22 mouse cellular contexts compared by ENCODE assay signal in the genomic region with DNA sequence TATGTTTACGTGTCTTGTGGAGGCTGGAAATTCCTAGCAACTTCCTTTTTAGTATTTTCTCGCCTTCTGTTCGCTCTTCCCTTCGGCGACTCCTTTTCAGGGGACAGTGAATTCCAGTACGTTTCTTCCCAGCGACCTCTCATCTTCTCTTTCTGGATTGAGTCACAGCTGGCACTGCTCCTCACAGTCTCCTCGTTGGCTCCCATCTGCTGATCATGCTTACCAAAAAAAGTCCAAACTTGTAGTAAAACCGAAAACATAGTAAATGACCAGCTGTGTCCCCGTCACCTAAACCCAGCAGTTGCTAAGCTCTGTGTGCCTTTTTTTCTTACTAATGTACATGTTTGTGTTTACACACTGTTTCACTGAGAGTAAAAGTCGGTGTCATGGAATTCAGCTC. TPM values are rescaled to one million over a fixed set of nuclear protein-coding genes. Genes with fewer than 3 reads are reported as not detected.
A peak's percentile ranks its signal among the peaks of the same experiment; 100 is the strongest.
DNase-seq lines count a peak whose midpoint lies in the region; ATAC-seq and TF ChIP-seq lines count a peak whose summit lies in the region.
"Had no signal": no experiment of that assay in that cellular context is flagged by ENCODE, and none has a peak within 500 bp of the region (broad histone marks: within the 10 kb centered on the region; RNA-seq: fewer than 3 reads in every experiment).

No protein-coding gene starts in this region.

- peak; percentile 36 for DNase-seq in heart, adult 8-10 months (ENCODE audit: low spot score)
- no peak for DNase-seq in heart, postnatal 4 days
- peak; percentile 82 for DNase-seq in lung, postnatal 0 days (ENCODE audit: low spot score)
- DNase-seq in lung, adult 2 months = no peak
- no peak for DNase-seq in heart, postnatal 0 days (ENCODE audit: low spot score)
- no peak for DNase-seq in thymus, postnatal 36 days
- DNase-seq in right cerebral cortex, adult 2 months (ENCODE audit: low spot score in 2 of 2) = no peak
- DNase-seq: adrenal gland, postnatal 10 days; cerebellum, adult 11 months; cerebellum, postnatal 14 days; kidney, adult 8-10 months; kidney, postnatal 25 days; layer of hippocampus, adult 9-11 months had no signal

- no peak overlapping the region for H3K9ac ChIP-seq in lung, postnatal 0 days (replicated peaks; ENCODE audit: low read depth)
- no peak overlapping the region for H3K9ac ChIP-seq in heart, postnatal 0 days (replicated peaks; ENCODE audit: low read depth, low read length)
- H3K9ac ChIP-seq: forebrain, embryonic 15.5 days; heart, embryonic 15.5 days; hindbrain, embryonic 14.5 days; liver, embryonic 12.5 days had no signal

- peak overlapping the region; percentile 34; the same call in 1 of the 2 replicates for H3K27ac ChIP-seq in lung, postnatal 0 days (ENCODE audit: low read length)
- 0 out of 2 replicates have a peak overlapping the region, but pooled peaks have one; percentile 22 for H3K27ac ChIP-seq in heart, postnatal 0 days (ENCODE audit: low read depth)
- H3K27ac ChIP-seq: forebrain, embryonic 15.5 days; heart, embryonic 15.5 days; hindbrain, embryonic 14.5 days; limb, embryonic 10.5 days; liver, embryonic 12.5 days; macrophage; midbrain, embryonic 10.5 days; stomach, postnatal 0 days had no signal

- H3K4me1 ChIP-seq in lung, postnatal 0 days (ENCODE audit: insufficient read depth, low read depth, low read length) = peaks cover 10% of the 10 kb centered on the region; the same call in 1 of the 2 replicates
- H3K4me1 ChIP-seq in lung, adult 2 months (ENCODE audit: control insufficient read depth, insufficient read depth, low read length) = peaks cover 9% of the 10 kb centered on the region
- no peaks in the 10 kb centered on the region for H3K4me1 ChIP-seq in heart, postnatal 0 days (ENCODE audit: control insufficient read depth, insufficient read depth)
- H3K4me1 ChIP-seq: forebrain, embryonic 15.5 days; heart, embryonic 15.5 days; limb, embryonic 10.5 days; midbrain, embryonic 10.5 days had no signal

- H3K36me3 ChIP-seq in lung, postnatal 0 days (ENCODE audit: insufficient read depth, low read length) = no peaks in the 10 kb centered on the region
- H3K36me3 ChIP-seq in heart, postnatal 0 days (replicated peaks; ENCODE audit: control insufficient read depth, insufficient read depth, low read length) = no peaks in the 10 kb centered on the region
- H3K36me3 ChIP-seq: forebrain, embryonic 15.5 days; heart, embryonic 15.5 days; liver, embryonic 12.5 days had no signal

- WGBS in lung, postnatal 0 days = 49% methylated on average over 11 of the region's 11 CpGs
- 56% methylated on average over 11 of the region's 11 CpGs for WGBS in lung, adult 2 months
- WGBS in heart, postnatal 0 days = 68% methylated on average over 11 of the region's 11 CpGs

- no peaks in the 10 kb centered on the region for H3K9me3 ChIP-seq in lung, postnatal 0 days (ENCODE audit: low read length)
- H3K9me3 ChIP-seq in heart, postnatal 0 days (replicated peaks; ENCODE audit: control insufficient read depth, low read length) = no peaks in the 10 kb centered on the region
- H3K9me3 ChIP-seq: forebrain, embryonic 15.5 days; heart, embryonic 15.5 days; limb, embryonic 10.5 days; midbrain, embryonic 10.5 days had no signal

- H3K4me2 ChIP-seq in lung, postnatal 0 days (replicated peaks; ENCODE audit: low read depth, low read length) = no peak overlapping the region
- H3K4me2 ChIP-seq in heart, postnatal 0 days (ENCODE audit: low read depth, low read length) = no peak overlapping the region
- H3K4me2 ChIP-seq: forebrain, embryonic 15.5 days; heart, embryonic 15.5 days; hindbrain, embryonic 14.5 days; liver, embryonic 12.5 days had no signal

- TF ChIP-seq EP300 in lung, postnatal 0 days (IDR thresholded peaks at IDR 0.05) = no peak
- TF ChIP-seq EP300 in heart, postnatal 0 days (IDR thresholded peaks at IDR 0.05; ENCODE audit: low read depth) = no peak

- H3K27me3 ChIP-seq in lung, postnatal 0 days (replicated peaks; ENCODE audit: insufficient read depth, low read length) = no peaks in the 10 kb centered on the region
- H3K27me3 ChIP-seq in heart, postnatal 0 days (ENCODE audit: control insufficient read depth, insufficient read depth, low read length) = no peaks in the 10 kb centered on the region
- H3K27me3 ChIP-seq: forebrain, embryonic 15.5 days; heart, embryonic 15.5 days; liver, embryonic 12.5 days; Patski had no signal

- ATAC-seq in lung, postnatal 0 days = peak; percentile 49
- no peak for ATAC-seq in heart, postnatal 0 days (ENCODE audit: insufficient read depth, low read depth)
- ATAC-seq: forebrain, embryonic 15.5 days; liver, embryonic 12.5 days; Patski had no signal

- TF ChIP-seq CTCF in lung, postnatal 0 days (IDR thresholded peaks at IDR 0.05) = no peak
- TF ChIP-seq CTCF in lung, adult 2 months (IDR thresholded peaks at IDR 0.05; ENCODE audit: insufficient read depth, low read length) = no peak
- no peak for TF ChIP-seq CTCF in heart, postnatal 0 days (IDR thresholded peaks at IDR 0.05; ENCODE audit: low read depth)

- no peak overlapping the region for H3K4me3 ChIP-seq in lung, postnatal 0 days (ENCODE audit: low read depth, low read length)
- H3K4me3 ChIP-seq in lung, adult 2 months (replicated peaks; ENCODE audit: extremely low read depth, low read depth, low read length) = no peak overlapping the region
- no peak overlapping the region for H3K4me3 ChIP-seq in heart, postnatal 0 days (ENCODE audit: low read depth, low read length)
- H3K4me3 ChIP-seq: forebrain, embryonic 15.5 days; heart, embryonic 15.5 days; limb, embryonic 10.5 days; liver, embryonic 12.5 days; midbrain, embryonic 10.5 days had no signal

- TF ChIP-seq POLR2A in lung, adult 2 months (IDR thresholded peaks at IDR 0.05; ENCODE audit: borderline replicate concordance, extremely low read depth, low read depth, low read length) = no peak

RNA-seq across cellular contexts. Expression of gene Mindy4, which starts 47.6 kb away (rescaled TPM):
- total RNA-seq in heart, adult 8-10 months (2022) = 1 to 10 TPM; 3.7 to 6.6 (median 4.6) TPM
- total RNA-seq in heart, postnatal 4 days (2021) = 1 to 10 TPM; 4.0 to 4.6 TPM
- polyA plus RNA-seq in lung, postnatal 0 days (2015; fragmentation: Nextera tagmentation; extraction: Ambion mirVana) = 14.4 and 15.5 TPM in 2 replicates
- 18.8 and 35.7 TPM in 2 replicates for polyA plus RNA-seq in lung, adult 2 months (2012; rRNA removed)
- total RNA-seq in heart, postnatal 0 days (2014; rRNA removed; ENCODE audit: low replicate concordance) = 12.0 and 31.2 TPM in 2 replicates
- polyA plus RNA-seq in heart, postnatal 0 days (2015; fragmentation: Nextera tagmentation; extraction: Ambion mirVana) = 3.3 and 3.9 TPM in 2 replicates

Comparison
In these comparisons a context has a peak if more than half of its experiments do, and no peak if none do; other contexts are left out.
1. DNase-seq: peak in heart, adult 8-10 months (single experiment) and lung, postnatal 0 days (single experiment); none in heart, postnatal 4 days (single experiment), lung, adult 2 months (single experiment), heart, postnatal 0 days (single experiment), thymus, postnatal 36 days (0 of 2) and right cerebral cortex, adult 2 months (0 of 2).